Mouse (Mus musculus): Measurements from ENCODE around the gene H2-Aa. TPM values are rescaled to one million over a fixed set of nuclear protein-coding genes. Genes with fewer than 3 reads are reported as not detected.
"Not testable (repeated sequence)": the region's sequence is repeated elsewhere in the genome, so short reads cannot be mapped to it uniquely, and the experiment has no call there.

H2-Aa gene
- polyA plus RNA-seq (2012; rRNA removed): 3.4 and 3.8 TPM in 2 replicates

- peak; percentile 70 to 93 for DNase-seq (ENCODE audit: extremely low spot score in 1 of 2, low spot score in 1 of 2)
Measured at GRCm38 (mm10) chr17:34287648-34288047, at the start of gene H2-Aa. Gene H2-Aa, minus strand, starts transcription at chr17:34287823.

GRCm38 (mm10) chr17:34331200-34331599 is 43.6 kb upstream of the H2-Aa start:
- no peak for DNase-seq (ENCODE audit: extremely low spot score in 1 of 2, low spot score in 1 of 2)

GRCm38 (mm10) chr17:34329807-34330206 is 42.2 kb upstream of the H2-Aa start:
- no peak for DNase-seq (ENCODE audit: extremely low spot score in 1 of 2, low spot score in 1 of 2)

- DNase-seq (ENCODE audit: extremely low spot score in 1 of 2, low spot score in 1 of 2): no peak
Measured at GRCm38 (mm10) chr17:34326373-34326772, 38.8 kb upstream of the H2-Aa start.

DNA sequence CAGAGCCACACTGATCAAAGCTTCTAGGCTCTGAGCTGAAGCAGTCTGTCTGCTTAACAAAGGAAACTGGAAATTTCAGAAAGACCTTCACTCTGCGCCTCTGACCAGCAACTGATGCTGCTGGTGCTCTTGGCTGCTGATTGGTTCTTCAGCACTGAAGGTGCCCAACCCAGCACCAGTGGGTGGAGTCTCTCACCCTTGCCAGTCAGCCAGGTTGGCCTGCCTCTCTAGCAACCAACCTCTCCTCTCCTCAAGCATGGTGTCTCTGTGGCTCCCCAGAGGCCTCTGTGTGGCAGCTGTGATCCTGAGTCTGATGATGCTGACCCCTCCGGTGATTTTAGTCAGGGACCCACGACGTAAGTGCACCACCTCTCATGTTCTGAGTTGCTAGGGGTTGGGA is 37.8 kb upstream of the H2-Aa start, which contains the start of gene H2-Eb2:
TSS of gene H2-Eb2 (plus strand) at position 230 of the 400 bp plus-strand sequence.
- no peak for DNase-seq (ENCODE audit: extremely low spot score in 1 of 2, low spot score in 1 of 2)

DNA sequence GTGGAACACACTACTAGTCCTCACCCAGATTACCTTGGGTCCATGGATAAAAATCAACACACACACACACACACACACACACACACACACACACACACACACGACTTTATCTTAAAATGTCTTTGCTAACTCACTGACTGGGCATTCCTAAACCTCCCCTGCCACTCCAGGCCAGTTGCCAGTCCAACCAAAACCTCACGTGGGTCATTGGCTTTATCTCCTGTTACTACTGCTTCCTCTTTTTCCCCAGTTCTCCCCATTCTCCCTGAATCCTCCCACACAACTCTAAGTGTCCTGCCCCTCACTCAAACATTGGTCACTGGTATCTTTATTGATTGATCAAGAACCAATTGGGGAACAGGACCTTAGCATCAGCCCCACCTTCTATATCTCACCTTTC is 29.7 kb upstream of the H2-Aa start:
- no peak for DNase-seq (ENCODE audit: extremely low spot score in 1 of 2, low spot score in 1 of 2)

DNA sequence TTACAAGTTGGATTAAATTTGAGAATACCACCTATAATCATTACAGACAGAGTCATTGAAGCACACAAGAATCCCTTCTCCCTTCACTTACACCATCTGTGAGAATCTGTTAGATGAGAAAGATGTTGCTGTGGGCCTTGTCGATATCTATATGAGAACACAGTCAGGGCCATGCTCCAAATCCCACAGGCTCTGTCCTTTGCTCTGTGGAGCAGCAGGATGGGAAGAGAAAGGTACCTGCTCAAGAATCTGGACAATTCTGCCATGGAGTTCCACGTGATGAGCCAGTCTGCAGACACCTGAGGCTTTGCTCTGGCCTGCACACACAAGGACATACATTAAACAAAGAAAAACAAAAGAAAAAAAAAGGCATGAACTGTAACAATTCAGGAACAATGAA is 29.1 kb upstream of the H2-Aa start:
- no peak for DNase-seq (ENCODE audit: extremely low spot score in 1 of 2, low spot score in 1 of 2)

DNA sequence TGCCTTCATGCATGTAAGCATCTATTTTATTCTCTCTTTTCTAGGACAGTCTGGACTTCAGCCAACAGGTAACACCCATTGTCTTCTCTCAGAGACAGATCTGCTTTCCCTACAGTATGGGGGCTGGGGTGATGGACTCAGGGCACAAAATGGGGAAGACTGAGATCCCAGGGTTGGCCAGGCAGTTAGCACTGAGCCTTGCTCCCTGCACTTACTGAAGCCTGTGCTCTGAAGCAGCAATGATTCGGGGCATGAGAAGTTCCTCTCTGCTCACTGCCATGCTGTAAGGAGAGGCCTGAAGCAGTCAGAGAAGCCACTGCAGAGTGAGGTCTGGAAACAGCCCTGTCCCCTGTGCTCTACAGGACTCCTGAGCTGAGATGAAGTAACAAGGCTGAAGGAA is 27.9 kb upstream of the H2-Aa start:
- no peak for DNase-seq (ENCODE audit: extremely low spot score in 1 of 2, low spot score in 1 of 2)

DNA sequence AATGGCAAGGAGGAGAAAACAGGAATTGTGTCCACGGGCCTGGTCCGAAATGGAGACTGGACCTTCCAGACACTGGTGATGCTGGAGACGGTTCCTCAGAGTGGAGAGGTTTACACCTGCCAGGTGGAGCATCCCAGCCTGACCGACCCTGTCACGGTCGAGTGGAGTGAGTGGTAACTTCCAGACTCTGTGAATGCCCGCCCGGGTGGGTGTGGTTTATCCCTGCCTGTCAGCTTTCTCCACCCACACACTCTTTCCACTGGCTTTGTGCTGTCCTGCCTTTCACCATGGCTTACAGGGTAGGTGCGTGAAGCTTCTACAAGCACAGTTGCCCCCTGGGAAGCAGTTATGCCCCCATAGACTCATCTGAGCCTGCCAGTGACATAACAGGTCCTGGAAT is 26.7 kb upstream of the H2-Aa start:
- no peak for DNase-seq (ENCODE audit: extremely low spot score in 1 of 2, low spot score in 1 of 2)

DNA sequence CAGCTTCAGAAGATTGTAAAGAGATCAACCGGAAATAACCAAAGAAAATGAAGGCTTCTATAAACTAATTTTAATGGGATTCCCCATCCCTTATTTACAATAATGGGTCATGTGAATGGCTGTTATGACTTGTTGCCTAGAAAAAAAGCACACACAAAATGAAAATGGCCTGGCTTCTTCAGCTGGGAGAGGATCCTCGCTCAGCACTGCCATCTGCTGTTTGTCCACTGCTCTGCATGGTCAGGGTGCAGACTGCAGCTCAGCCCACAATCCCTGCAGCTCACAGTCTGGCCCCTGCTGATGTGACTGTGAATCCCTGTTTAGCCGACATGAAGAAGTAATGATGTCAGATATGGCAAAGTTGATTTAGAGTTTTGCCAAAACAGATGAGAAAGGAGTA is 25.8 kb upstream of the H2-Aa start:
- peak in 1 of 2 experiments; percentile 88 for DNase-seq (ENCODE audit: extremely low spot score in 1 of 2, low spot score in 1 of 2)

GRCm38 (mm10) chr17:34312185-34312584 is 24.6 kb upstream of the H2-Aa start:
- DNase-seq (ENCODE audit: extremely low spot score in 1 of 2, low spot score in 1 of 2): no peak

DNA sequence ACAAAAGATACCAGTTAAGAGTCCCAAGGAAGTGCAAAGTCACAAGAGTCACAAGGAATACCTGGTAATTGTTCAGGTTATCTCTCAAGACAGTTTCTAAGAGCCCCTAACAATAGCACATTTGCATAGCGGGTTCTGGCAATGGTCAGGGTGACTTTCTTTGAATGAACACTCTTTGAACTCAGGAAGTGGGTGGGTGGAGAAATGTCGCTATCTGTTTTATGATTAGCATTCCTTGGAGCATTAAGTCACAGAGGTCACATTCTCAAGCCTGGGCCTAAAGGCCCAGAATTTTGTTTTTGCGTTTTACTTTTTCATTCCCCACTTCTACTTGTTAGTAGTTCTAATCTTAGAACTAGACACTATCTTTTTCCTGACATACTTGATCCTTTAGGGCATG is 22.9 kb upstream of the H2-Aa start:
- DNase-seq (ENCODE audit: extremely low spot score in 1 of 2, low spot score in 1 of 2): not testable (repeated sequence)

DNA sequence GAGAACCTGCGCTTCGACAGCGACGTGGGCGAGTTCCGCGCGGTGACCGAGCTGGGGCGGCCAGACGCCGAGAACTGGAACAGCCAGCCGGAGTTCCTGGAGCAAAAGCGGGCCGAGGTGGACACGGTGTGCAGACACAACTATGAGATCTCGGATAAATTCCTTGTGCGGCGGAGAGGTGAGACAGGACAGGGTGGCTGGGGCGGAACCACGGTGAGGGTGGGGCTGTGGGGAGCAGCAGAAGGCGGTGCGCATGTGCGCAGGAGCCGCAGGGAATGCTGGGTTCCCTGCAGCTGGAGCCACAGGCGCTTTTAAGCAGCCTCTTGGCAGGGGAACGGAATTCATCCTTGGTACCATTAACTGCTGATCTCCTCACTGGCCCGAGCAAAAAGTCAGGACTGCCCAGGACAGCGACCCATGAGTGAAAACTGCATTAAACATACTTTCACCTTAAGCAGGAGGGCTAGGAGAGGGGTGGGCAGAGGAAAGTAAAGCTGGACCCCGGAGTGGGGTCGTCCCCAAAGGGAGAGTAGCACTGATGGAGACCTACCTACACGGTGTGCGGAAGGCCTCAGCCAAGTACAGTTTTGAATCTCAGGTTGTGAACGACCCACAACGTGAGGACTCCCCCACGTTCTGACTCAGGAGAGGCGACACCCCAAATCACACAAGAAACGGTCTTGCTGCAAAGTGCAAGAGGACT is 22.2 kb upstream of the H2-Aa start:
- DNase-seq (ENCODE audit: extremely low spot score in 1 of 2, low spot score in 1 of 2): peak in 1 of 2 experiments; percentile 80

DNA sequence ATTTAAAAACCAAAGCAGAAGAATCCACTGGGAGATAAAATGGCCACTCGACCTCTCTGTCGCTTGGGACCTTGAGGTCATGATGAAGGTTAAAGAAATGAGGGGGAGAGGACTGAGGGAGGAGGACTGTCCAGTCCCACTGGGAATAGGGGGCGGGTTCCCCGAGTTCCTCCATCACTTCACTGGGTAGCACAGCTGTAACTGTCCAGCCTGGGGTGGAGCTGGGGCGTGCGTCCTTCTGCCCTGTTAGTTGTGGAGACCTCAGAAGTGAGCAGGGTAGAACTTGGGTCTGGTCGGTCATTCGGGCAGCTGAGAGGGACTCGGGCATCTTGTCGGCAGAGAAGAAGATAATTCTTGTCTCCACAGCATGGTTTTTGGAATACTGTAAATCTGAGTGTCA is 21.6 kb upstream of the H2-Aa start:
- DNase-seq (ENCODE audit: extremely low spot score in 1 of 2, low spot score in 1 of 2): no peak

DNA sequence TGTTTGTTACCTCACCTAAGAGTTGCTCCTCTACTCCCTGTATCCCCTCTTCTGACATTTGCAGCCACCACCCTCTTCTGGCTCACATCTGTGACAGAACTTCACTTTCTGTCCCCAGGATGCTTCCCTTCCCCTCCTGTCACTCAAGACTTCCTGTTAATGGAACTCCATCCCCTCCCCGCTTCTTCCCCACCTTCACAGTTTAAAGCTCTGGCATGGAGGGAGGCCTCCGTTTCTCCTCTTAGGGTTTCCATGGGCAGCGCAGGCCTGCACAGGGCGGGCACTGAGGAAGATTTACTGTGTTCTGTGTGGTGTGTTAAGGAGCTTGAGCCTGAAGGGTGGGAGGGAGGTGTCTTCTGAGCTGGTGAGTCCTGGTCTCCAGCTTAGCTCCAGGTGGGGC is 20.5 kb upstream of the H2-Aa start:
- DNase-seq (ENCODE audit: extremely low spot score in 1 of 2, low spot score in 1 of 2): no peak

GRCm38 (mm10) chr17:34307216-34307615 is 19.6 kb upstream of the H2-Aa start:
- DNase-seq (ENCODE audit: extremely low spot score in 1 of 2, low spot score in 1 of 2): no peak

DNA sequence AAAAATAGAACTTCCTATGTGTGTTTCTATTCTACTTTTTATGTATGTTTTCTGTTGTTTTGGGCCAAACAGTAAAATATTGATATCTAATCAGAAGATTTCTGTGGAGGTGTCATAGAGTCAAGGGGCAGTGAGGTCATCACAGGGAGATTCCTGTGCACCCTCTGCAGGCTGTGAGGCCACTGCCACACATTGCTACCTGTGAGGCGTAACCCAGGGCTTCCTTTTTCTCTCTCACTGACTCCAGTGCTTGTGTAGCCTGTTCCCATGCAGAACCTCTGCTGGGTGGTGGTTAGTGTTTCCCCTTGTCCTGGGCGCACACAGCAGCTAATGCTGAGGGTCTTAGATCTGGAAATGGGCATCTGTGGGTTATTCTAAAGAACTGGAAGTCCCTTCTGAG is 18.8 kb upstream of the H2-Aa start:
- no peak for DNase-seq (ENCODE audit: extremely low spot score in 1 of 2, low spot score in 1 of 2)

DNA sequence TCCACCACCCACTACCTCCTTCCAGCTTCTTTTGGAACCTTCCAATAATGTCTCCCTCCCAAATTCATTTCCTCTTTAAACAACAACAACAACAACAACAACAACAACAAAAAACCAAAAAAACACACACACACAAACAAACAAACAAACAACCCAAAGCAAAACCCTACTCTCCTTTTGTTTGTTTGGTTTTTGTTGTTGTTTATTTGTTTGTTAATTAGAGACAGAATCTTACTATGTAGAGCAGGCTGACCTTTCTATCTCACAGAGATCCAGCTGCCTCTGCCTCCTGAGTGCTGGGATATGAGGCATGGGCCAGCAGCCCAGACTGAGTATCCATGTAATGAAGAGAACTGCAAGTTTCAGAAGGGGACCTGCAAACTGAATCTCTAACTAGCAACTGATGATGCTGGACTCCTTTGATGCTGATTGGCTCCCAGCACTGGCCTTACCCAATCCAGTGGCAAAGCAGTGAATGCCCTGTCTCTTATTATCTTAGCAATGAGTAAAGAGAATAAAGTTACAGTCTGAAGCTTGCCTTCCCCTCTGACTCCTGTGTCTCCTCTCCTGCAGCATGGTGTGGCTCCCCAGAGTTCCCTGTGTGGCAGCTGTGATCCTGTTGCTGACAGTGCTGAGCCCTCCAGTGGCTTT is 17.9 kb upstream of the H2-Aa start, which contains the start of gene H2-Eb1:
TSS of gene H2-Eb1 (plus strand) at position 488 of the 651 bp plus-strand sequence.
- DNase-seq (ENCODE audit: extremely low spot score in 1 of 2, low spot score in 1 of 2): peak; percentile 89 to 96

GRCm38 (mm10) chr17:34304751-34305150 is 17.1 kb upstream of the H2-Aa start:
- DNase-seq (ENCODE audit: extremely low spot score in 1 of 2, low spot score in 1 of 2): peak; percentile 62 to 94

DNA sequence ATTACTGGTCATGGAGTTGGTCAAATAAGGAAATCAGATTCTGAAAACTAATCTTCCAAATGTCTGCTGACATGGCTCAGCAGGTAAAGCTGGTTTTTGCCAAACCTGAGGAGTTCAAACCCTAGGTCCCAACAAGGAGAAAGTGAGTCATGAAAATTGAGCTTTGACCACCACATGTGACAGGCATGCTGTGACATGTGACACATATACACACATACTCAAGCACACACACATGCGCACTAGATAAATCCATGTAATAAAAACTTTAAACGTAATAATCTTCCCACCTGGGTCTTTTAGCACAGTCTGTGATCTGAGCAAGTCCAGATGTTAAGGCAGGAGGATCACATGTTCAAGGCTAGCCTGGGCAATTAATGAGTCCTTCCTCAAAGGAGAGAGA is 16.2 kb upstream of the H2-Aa start:
- no peak for DNase-seq (ENCODE audit: extremely low spot score in 1 of 2, low spot score in 1 of 2)

- no peak for DNase-seq (ENCODE audit: extremely low spot score in 1 of 2, low spot score in 1 of 2)
Measured at GRCm38 (mm10) chr17:34301670-34302190, 14.1 kb upstream of the H2-Aa start.
